Mouse (Mus musculus) CH12.LX (cell line): ENCODE measurements around the gene Cntn4. TPM values are rescaled to one million over a fixed set of nuclear protein-coding genes. Genes with fewer than 3 reads are reported as not detected.

ENCODE experiments used
- DNase-seq: peaks from one replicate; pipeline ENCODE4 v3.0.0-alpha.2; 2013; ENCODE audit errors: extremely low read depth
- H3K27ac ChIP-seq: 2 replicates; pipeline ENCODE4 v1.5.1; 2012; ENCODE audit warnings: low read depth, mild to moderate bottlenecking, control low read depth, moderate library complexity; ENCODE audit not compliant: insufficient read depth
- H3K27me3 ChIP-seq: replicated peaks from 2 replicates; pipeline ENCODE3; 2012; ENCODE audit warnings: inconsistent platforms
- H3K36me3 ChIP-seq, 2 experiments: replicated peaks in 1 of 2; 2 replicates each; pipeline versions ENCODE3 to v1.6.1; 2012; ENCODE audit warnings: inconsistent platforms in 1 of 2, low read length in 1 of 2, mild to moderate bottlenecking in 1 of 2, mixed read lengths in 1 of 2, moderate library complexity in 1 of 2; ENCODE audit not compliant: control insufficient read depth in 1 of 2, insufficient read depth in 1 of 2
- H3K4me1 ChIP-seq, 2 experiments: 2 replicates each; pipeline ENCODE4 v1.6.1; 2012; ENCODE audit warnings: inconsistent platforms in 1 of 2, moderate library complexity in 1 of 2; ENCODE audit not compliant: insufficient read depth in 2 of 2, control insufficient read depth in 1 of 2
- H3K4me2 ChIP-seq: 2 replicates; pipeline ENCODE4 v1.6.1; 2012; ENCODE audit warnings: low read depth, mild to moderate bottlenecking, control low read depth; ENCODE audit not compliant: poor library complexity, insufficient read depth, severe bottlenecking
- H3K4me3 ChIP-seq, 3 experiments: fragments of 150-350 bp in 1 of 3; sonication (generic) in 1 of 3; replicated peaks in 1 of 3; 2 replicates each; pipeline versions ENCODE3 to v1.5.1; 2011 to 2012; ENCODE audit warnings: low read depth in 2 of 3, low read length in 2 of 3, mild to moderate bottlenecking in 2 of 3, moderate library complexity in 2 of 3, control low read depth in 1 of 3, improper control_type of control experiment in 1 of 3, inconsistent platforms in 1 of 3, mixed read lengths in 1 of 3; ENCODE audit not compliant: poor library complexity in 1 of 3
- H3K79me2 ChIP-seq: replicated peaks from 2 replicates; pipeline ENCODE4 v1.6.1; 2012; ENCODE audit warnings: mild to moderate bottlenecking, moderate library complexity; ENCODE audit not compliant: control insufficient read depth, poor library complexity, insufficient read depth, severe bottlenecking; ENCODE audit errors: extremely low read depth
- H3K9ac ChIP-seq: 2 replicates; pipeline ENCODE4 v1.6.1; 2012; ENCODE audit warnings: low read depth, mild to moderate bottlenecking, control low read depth, moderate library complexity; ENCODE audit not compliant: insufficient read depth
- H3K9me3 ChIP-seq: replicated peaks from 2 replicates; pipeline ENCODE3; 2012; ENCODE audit warnings: low read length, inconsistent platforms, mixed read lengths
- BHLHE40 ChIP-seq: IDR thresholded peaks from 2 replicates; pipeline ENCODE4 v1.6.1; 2011; ENCODE audit warnings: mild to moderate bottlenecking, low read depth, low read length, improper control_type of control experiment
- CHD1 ChIP-seq: IDR thresholded peaks from 2 replicates; pipeline ENCODE4 v1.6.1; 2012; ENCODE audit warnings: low read depth, low read length, improper control_type of control experiment, inconsistent platforms
- CHD2 ChIP-seq: IDR thresholded peaks from 2 replicates; pipeline ENCODE4 v1.6.1; 2011; ENCODE audit warnings: low read length, improper control_type of control experiment
- E2F4 ChIP-seq: IDR thresholded peaks from 2 replicates; pipeline ENCODE4 v1.6.1; 2011; ENCODE audit warnings: low read depth, low read length, improper control_type of control experiment; ENCODE audit not compliant: insufficient replicate concordance
- ELF1 ChIP-seq: IDR thresholded peaks from 2 replicates; pipeline ENCODE4 v1.6.1; 2014; ENCODE audit warnings: low read depth, mild to moderate bottlenecking, inconsistent platforms, low read length, improper control_type of control experiment
- EP300 ChIP-seq: IDR thresholded peaks from 2 replicates; pipeline ENCODE4 v1.6.1; 2011; ENCODE audit warnings: low read length, improper control_type of control experiment
- ETS1 ChIP-seq: conservative IDR thresholded peaks from 2 replicates; pipeline ENCODE4 v1.6.1; 2012; ENCODE audit warnings: low read depth, mild to moderate bottlenecking, inconsistent platforms, low read length, improper control_type of control experiment, moderate library complexity
- GABPA ChIP-seq: IDR thresholded peaks from 2 replicates; pipeline ENCODE4 v1.6.1; 2012; ENCODE audit warnings: low read depth, low read length, improper control_type of control experiment, inconsistent platforms; ENCODE audit not compliant: insufficient replicate concordance
- HCFC1 ChIP-seq: IDR thresholded peaks from 2 replicates; pipeline ENCODE4 v1.6.1; 2012; ENCODE audit warnings: low read depth, mild to moderate bottlenecking, inconsistent platforms, low read length, improper control_type of control experiment
- IRF4 ChIP-seq: IDR thresholded peaks from 2 replicates; pipeline ENCODE4 v1.6.1; 2014; ENCODE audit warnings: low read depth, mild to moderate bottlenecking, inconsistent platforms, low read length, improper control_type of control experiment
- JUND ChIP-seq: conservative IDR thresholded peaks from 2 replicates; pipeline ENCODE4 v1.6.1; 2011; ENCODE audit warnings: low read depth, low read length, improper control_type of control experiment
- MAFK ChIP-seq: IDR thresholded peaks from 2 replicates; pipeline ENCODE4 v1.6.1; 2011; ENCODE audit warnings: low read length, improper control_type of control experiment; ENCODE audit not compliant: insufficient replicate concordance
- MAX ChIP-seq: IDR thresholded peaks from 2 replicates; pipeline ENCODE4 v1.6.1; 2011; ENCODE audit warnings: low read length, improper control_type of control experiment
- MAZ ChIP-seq: IDR thresholded peaks from 2 replicates; pipeline ENCODE4 v1.6.1; 2012; ENCODE audit warnings: low read depth, mild to moderate bottlenecking, inconsistent platforms, low read length, improper control_type of control experiment, moderate library complexity
- MEF2A ChIP-seq: IDR thresholded peaks from 2 replicates; pipeline ENCODE4 v1.6.1; 2014; ENCODE audit warnings: low read depth, mild to moderate bottlenecking, inconsistent platforms, low read length, improper control_type of control experiment, borderline replicate concordance
- MXI1 ChIP-seq: IDR thresholded peaks from 2 replicates; pipeline ENCODE4 v1.6.1; 2011; ENCODE audit warnings: mild to moderate bottlenecking, low read depth, low read length, improper control_type of control experiment
- MYC ChIP-seq: IDR thresholded peaks from 2 replicates; pipeline ENCODE4 v1.6.1; 2011; ENCODE audit warnings: low read depth, mild to moderate bottlenecking, improper control_type of control experiment, low read length
- NRF1 ChIP-seq: IDR thresholded peaks from 2 replicates; pipeline ENCODE4 v1.6.1; 2014; ENCODE audit warnings: low read depth, mild to moderate bottlenecking, inconsistent platforms, low read length, improper control_type of control experiment, moderate library complexity
- PAX5 ChIP-seq: IDR thresholded peaks from 2 replicates; pipeline ENCODE4 v1.6.1; 2012; ENCODE audit warnings: low read length, inconsistent platforms, mixed read lengths
- POLR2A ChIP-seq: IDR thresholded peaks from 2 replicates; pipeline ENCODE4 v1.6.1; 2011; ENCODE audit warnings: low read depth, mild to moderate bottlenecking, improper control_type of control experiment, low read length
- POLR2AphosphoS2 ChIP-seq: IDR thresholded peaks from 2 replicates; pipeline ENCODE4 v1.6.1; 2011; ENCODE audit warnings: low read depth, low read length, improper control_type of control experiment
- RCOR1 ChIP-seq: conservative IDR thresholded peaks from 2 replicates; pipeline ENCODE4 v1.6.1; 2012; ENCODE audit warnings: low read depth, mild to moderate bottlenecking, inconsistent platforms, low read length, improper control_type of control experiment
- SMC3 ChIP-seq: IDR thresholded peaks from 2 replicates; pipeline ENCODE4 v1.6.1; 2011; ENCODE audit warnings: low read depth, low read length, improper control_type of control experiment
- TBP ChIP-seq: conservative IDR thresholded peaks from 2 replicates; pipeline ENCODE4 v1.6.1; 2011; ENCODE audit warnings: low read depth, low read length, improper control_type of control experiment
- TCF12 ChIP-seq: IDR thresholded peaks from 2 replicates; pipeline ENCODE4 v1.6.1; 2014; ENCODE audit warnings: low read depth, mild to moderate bottlenecking, inconsistent platforms, low read length, improper control_type of control experiment
- UBTF ChIP-seq: IDR thresholded peaks from 2 replicates; pipeline ENCODE4 v1.6.1; 2012; ENCODE audit warnings: low read depth, mild to moderate bottlenecking, inconsistent platforms, low read length, improper control_type of control experiment, moderate library complexity
- USF1 ChIP-seq: IDR thresholded peaks from 2 replicates; pipeline ENCODE4 v1.6.1; 2014; ENCODE audit warnings: low read depth, mild to moderate bottlenecking, inconsistent platforms, low read length, improper control_type of control experiment
- ZC3H11A ChIP-seq: IDR thresholded peaks from 2 replicates; pipeline ENCODE4 v1.6.1; 2012; ENCODE audit warnings: low read depth, mild to moderate bottlenecking, inconsistent platforms, low read length, improper control_type of control experiment
- ZKSCAN1 ChIP-seq: IDR thresholded peaks from 2 replicates; pipeline ENCODE4 v1.6.1; 2012; ENCODE audit warnings: low read depth, inconsistent platforms, low read length, improper control_type of control experiment, borderline replicate concordance
- ZMIZ1 ChIP-seq: IDR thresholded peaks from 2 replicates; pipeline ENCODE4 v1.6.1; 2012; ENCODE audit warnings: low read depth, mild to moderate bottlenecking, inconsistent platforms, low read length, improper control_type of control experiment
- dilution Hi-C: fragments of 300-500 bp; cut with MboI; formaldehyde crosslinking; loops from 2 replicates; pipeline ENCODE4 v1.14.3; 2020; ENCODE audit warnings: low sequenced_read_pairs; ENCODE audit not compliant: extremely low pct_unique_long_range_greater_than_20kb, extremely low pct_ligation_motif_present
- in situ Hi-C: fragments of 300-500 bp; cut with MboI; formaldehyde crosslinking; loops from 3 replicates; pipeline ENCODE4 v1.14.3; 2019; ENCODE audit warnings: low sequenced_read_pairs, low pct_ligation_motif_present, low pct_unique_long_range_greater_than_20kb, mixed read lengths
- polyA plus RNA-seq: library from polyadenylated mRNA; unstranded; fragments of >175 nt; gene quantifications from 2 replicates; pipeline ENCODE4 v1.2.1, GENCODE M21; 2012; ENCODE audit warnings: low read depth; ENCODE audit not compliant: insufficient read length
- total RNA-seq, 2 experiments: library from RNA; depleted of rRNA; stranded (reverse); fragments of 300-350 nt in 1 of 2; fragments of >200 nt in 1 of 2; gene quantifications; 2 replicates each; pipeline ENCODE4 v1.2.3; 2012 to 2014

Gene Cntn4
- total and polyA plus RNA-seq, 3 experiments = 0.14 TPM; not detected in 2

DNA sequence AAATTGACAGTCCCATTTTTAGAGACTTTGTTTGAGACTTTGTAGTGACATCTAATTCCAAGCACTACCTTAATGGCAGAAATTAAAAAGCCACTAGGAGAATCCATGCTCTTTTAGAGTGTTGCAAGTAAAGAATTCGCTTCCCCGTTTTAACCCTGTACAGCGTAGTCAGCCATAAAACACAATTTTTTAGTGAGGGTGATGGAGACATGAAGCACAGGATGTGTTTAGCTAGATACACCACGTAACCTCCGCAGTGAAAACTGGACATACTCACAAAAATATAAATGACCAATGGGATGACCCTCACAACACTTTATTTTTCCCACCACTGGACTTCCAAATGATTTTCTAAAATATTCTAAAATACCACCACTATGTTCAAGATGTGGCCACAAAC, 1069.8 kb downstream of the Cntn4 start:
- Histone ChIP-seq H3K9me3 (no peaks in the 10 kb centered on the region), H3K4me3 (peak overlapping the region; percentile 65 to 95 (median 92)), H3K27me3 (no peaks in the 10 kb centered on the region), H3K27ac (peak overlapping the region; percentile 99), H3K36me3 (peaks cover 0 to 3% of the 10 kb centered on the region in 2 experiments), H3K4me1 (peaks cover 2 to 33% of the 10 kb centered on the region in 2 experiments; a peak in 2 of 4 replicates), H3K9ac (peak overlapping the region; percentile 100), H3K4me2 (peak overlapping the region; percentile 29), H3K79me2 (peaks cover 28% of the 10 kb centered on the region)
- dilution Hi-C loops (no loop called here), in situ Hi-C loops (no loop called here)
- DNase-seq = no peak
- TF ChIP-seq HCFC1 = no peak
- TF ChIP-seq E2F4 = no peak
- TF ChIP-seq PAX5 = no peak
- no peak for TF ChIP-seq POLR2AphosphoS2
- no peak for TF ChIP-seq MAX
- 0 out of 2 replicates have a peak, but pooled peaks have one; percentile 8 for TF ChIP-seq EP300
- peak; percentile 5; the same call in 1 of the 2 replicates for TF ChIP-seq MAFK
- TF ChIP-seq MXI1 = 0 out of 2 replicates have a peak, but pooled peaks have one; percentile 29
- peak; percentile 93 for TF ChIP-seq CHD1
- no peak for TF ChIP-seq MAZ

DNA sequence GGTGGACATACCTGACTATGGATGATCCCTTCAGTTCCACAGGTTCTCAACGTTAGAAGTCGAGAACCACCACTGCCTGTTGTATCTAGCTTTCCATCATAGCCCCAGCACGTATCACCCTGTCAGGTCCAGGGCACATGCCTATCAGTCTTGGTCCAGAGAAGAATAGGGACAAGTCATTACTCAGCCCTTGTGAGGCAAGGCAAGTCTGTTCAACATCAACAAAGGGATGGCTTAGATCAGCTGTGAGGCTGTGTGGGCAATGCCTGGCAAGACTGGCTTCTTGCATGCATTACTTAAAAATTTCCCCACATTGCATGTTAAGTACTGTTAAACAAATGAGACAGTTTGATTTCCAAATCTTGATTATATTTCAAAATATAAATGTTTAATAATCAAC, 1070.3 kb downstream of the Cntn4 start:
- dilution Hi-C loops (no loop called here), in situ Hi-C loops (no loop called here)
- H3K27me3 ChIP-seq = no peaks in the 10 kb centered on the region
- peaks cover 2 to 28% of the 10 kb centered on the region in 2 experiments; a peak in 2 of 4 replicates for H3K4me1 ChIP-seq
- no peaks in the 10 kb centered on the region for H3K9me3 ChIP-seq
- peak overlapping the region; percentile 29 for H3K4me2 ChIP-seq
- H3K27ac ChIP-seq = peak overlapping the region; percentile 99
- DNase-seq = peak; percentile 85
- peaks cover 25% of the 10 kb centered on the region for H3K79me2 ChIP-seq
- H3K9ac ChIP-seq = peak overlapping the region; percentile 100
- peak overlapping the region; percentile 65 to 95 (median 92) for H3K4me3 ChIP-seq
- H3K36me3 ChIP-seq = no peaks in the 10 kb centered on the region
- TF ChIP-seq POLR2AphosphoS2 (peak; percentile 64; the same call in 1 of the 2 replicates), CHD2 (no peak), MEF2A (no peak), POLR2A (peak; percentile 76), MAFK (no peak), TBP (peak; percentile 92), MXI1 (no peak), ZMIZ1 (no peak; the same call in 1 of the 2 replicates), CHD1 (no peak; the same call in 1 of the 2 replicates), PAX5 (no peak), RCOR1 (no peak), TCF12 (peak; percentile 53; the same call in 1 of the 2 replicates), JUND (no peak), BHLHE40 (peak; percentile 70), NRF1 (no peak), ZC3H11A (no peak), MAZ (no peak), USF1 (no peak), MYC (0 out of 2 replicates have a peak, but pooled peaks have one; percentile 16), ELF1 (no peak), ZKSCAN1 (no peak), UBTF (no peak), MAX (no peak), E2F4 (no peak), ETS1 (peak; percentile 96), SMC3 (no peak), IRF4 (no peak), EP300 (no peak; the same call in none of the 2 replicates), GABPA (no peak)
